In genomic region chr6:24721317-24722099, GRCm38 (mm10) we compare ENCODE assay signal across 9 mouse cellular contexts. TPM values are rescaled to one million over a fixed set of nuclear protein-coding genes. Genes with fewer than 3 reads are reported as not detected.
A peak's percentile ranks its signal among the peaks of the same experiment; 100 is the strongest.
DNase-seq lines count a peak whose midpoint lies in the region; ATAC-seq and TF ChIP-seq lines count a peak whose summit lies in the region.
"Had no signal": no experiment of that assay in that cellular context is flagged by ENCODE, and none has a peak within 500 bp of the region (broad histone marks: within the 10 kb centered on the region; RNA-seq: fewer than 3 reads in every experiment).

No protein-coding gene starts in this region.

- no peak overlapping the region for H3K4me3 ChIP-seq in liver, adult 2 months (ENCODE audit: insufficient read depth, low read depth, low read length)
- H3K4me3 ChIP-seq in liver, embryonic 12.5 days: no peak overlapping the region

- no peak for ATAC-seq in liver, embryonic 12.5 days
- peak; percentile 62 for ATAC-seq in granulocyte monocyte progenitor cell, adult 5-6 weeks (replicated peaks; ENCODE audit: poor library complexity, severe bottlenecking)

- H3K4me2 ChIP-seq in liver, embryonic 12.5 days: no peak overlapping the region

- H3K9me3 ChIP-seq in liver, embryonic 12.5 days (replicated peaks): no peaks in the 10 kb centered on the region

- no peaks in the 10 kb centered on the region for H3K36me3 ChIP-seq in liver, adult 2 months (ENCODE audit: control insufficient read depth, insufficient read depth, low read length)
- no peaks in the 10 kb centered on the region for H3K36me3 ChIP-seq in liver, embryonic 12.5 days

- peak; percentile 54 for DNase-seq in liver, adult 2 months (ENCODE audit: extremely low read depth, low read depth, low spot score)
- peak; percentile 38 for DNase-seq in MN1 (ENCODE audit: low spot score)
- peak; percentile 7 for DNase-seq in cerebellum, adult 8-10 months
- peak; percentile 55 for DNase-seq in layer of hippocampus, adult 9-10 months (ENCODE audit: low spot score)
- DNase-seq in retina, adult 2 months (ENCODE audit: low read depth, low spot score): peak; percentile 16
- no peak for DNase-seq in ovary, postnatal 36 days (ENCODE audit: low spot score)

- no peak overlapping the region for H3K27ac ChIP-seq in liver, adult 2 months (replicated peaks; ENCODE audit: insufficient read depth, low read depth, low read length)
- H3K27ac ChIP-seq in liver, embryonic 12.5 days: no peak overlapping the region

- WGBS in liver, adult 2 months: 18% methylated on average over 13 of the region's 13 CpGs
- 24% methylated on average over 13 of the region's 13 CpGs for WGBS in liver, embryonic 12.5 days (ENCODE audit: insufficient replicate concordance)

- TF ChIP-seq CTCF in liver, adult 2 months (IDR thresholded peaks at IDR 0.05; ENCODE audit: low read depth, low read length): peak; percentile 69

- peaks cover 1% of the 10 kb centered on the region; the same call in 1 of the 2 replicates for H3K4me1 ChIP-seq in liver, adult 2 months (ENCODE audit: control insufficient read depth, insufficient read depth, low read length)
- no peaks in the 10 kb centered on the region for H3K4me1 ChIP-seq in liver, embryonic 12.5 days

- no peak for TF ChIP-seq POLR2A in liver, adult 2 months (IDR thresholded peaks at IDR 0.05; ENCODE audit: extremely low read depth, insufficient read depth, low read length)

- H3K27me3 ChIP-seq in liver, adult 2 months (ENCODE audit: control insufficient read depth, insufficient read depth, low read length): no peaks in the 10 kb centered on the region
- no peaks in the 10 kb centered on the region for H3K27me3 ChIP-seq in liver, embryonic 12.5 days (replicated peaks)

- H3K79me2 ChIP-seq in liver, adult 2 months (ENCODE audit: control insufficient read depth, insufficient read depth, low read length): no peaks in the 10 kb centered on the region

- no peak overlapping the region for H3K9ac ChIP-seq in liver, adult 2 months (ENCODE audit: low read depth, low read length)
- H3K9ac ChIP-seq in liver, embryonic 12.5 days: no peak overlapping the region

RNA-seq across cellular contexts. Expression of gene Hyal6, which starts 11.5 kb away (rescaled TPM):
- total RNA-seq in liver, adult 2 months (2014; rRNA removed): not detected in 2 replicates
- not detected in 2 replicates for polyA plus RNA-seq in liver, adult 2 months (2012; rRNA removed)
- not detected in 2 replicates for polyA plus RNA-seq in liver, embryonic 12.5 days (2016; fragmentation: Nextera tagmentation; extraction: Ambion mirVana)
- total RNA-seq in granulocyte monocyte progenitor cell, adult 5-6 weeks (2014; fragmentation: Nextera tagmentation): not detected in 2 replicates
- not detected in 2 replicates for total RNA-seq in granulocyte monocyte progenitor cell, adult 5-6 weeks (2017)
- polyA plus RNA-seq: gonadal fat pad, adult 2 months had no signal

RNA-seq across cellular contexts. Expression of gene Hyal4, which starts 26.6 kb away (rescaled TPM):
- total RNA-seq in liver, adult 2 months (2014; rRNA removed): under 0.01 TPM in 1 of 2 replicates, not detected in the other
- not detected in 2 replicates for polyA plus RNA-seq in liver, adult 2 months (2012; rRNA removed)
- not detected in 2 replicates for polyA plus RNA-seq in liver, embryonic 12.5 days (2016; fragmentation: Nextera tagmentation; extraction: Ambion mirVana)
- total RNA-seq in granulocyte monocyte progenitor cell, adult 5-6 weeks (2014; fragmentation: Nextera tagmentation): not detected in 2 replicates
- not detected in 2 replicates for total RNA-seq in granulocyte monocyte progenitor cell, adult 5-6 weeks (2017)
- polyA plus RNA-seq: gonadal fat pad, adult 2 months had no signal

RNA-seq across cellular contexts. Expression of gene Wasl, which starts 56.7 kb away (rescaled TPM):
- 36.9 and 40.9 TPM in 2 replicates for total RNA-seq in liver, adult 2 months (2014; rRNA removed)
- polyA plus RNA-seq in liver, adult 2 months (2012; rRNA removed): 29.4 and 44.5 TPM in 2 replicates
- polyA plus RNA-seq in liver, embryonic 12.5 days (2016; fragmentation: Nextera tagmentation; extraction: Ambion mirVana): 27.9 and 30.9 TPM in 2 replicates
- 18.6 and 22.3 TPM in 2 replicates for total RNA-seq in granulocyte monocyte progenitor cell, adult 5-6 weeks (2014; fragmentation: Nextera tagmentation)
- total RNA-seq in granulocyte monocyte progenitor cell, adult 5-6 weeks (2017): 4.9 and 7.6 TPM in 2 replicates
